Mouse (Mus musculus): ENCODE results near the gene Fam19a5.

Gene Fam19a5

GRCm38 (mm10) chr15:87726657-87727236 is 182.6 kb downstream of the Fam19a5 start:
- no peak for DNase-seq (ENCODE audit: low spot score)

DNA sequence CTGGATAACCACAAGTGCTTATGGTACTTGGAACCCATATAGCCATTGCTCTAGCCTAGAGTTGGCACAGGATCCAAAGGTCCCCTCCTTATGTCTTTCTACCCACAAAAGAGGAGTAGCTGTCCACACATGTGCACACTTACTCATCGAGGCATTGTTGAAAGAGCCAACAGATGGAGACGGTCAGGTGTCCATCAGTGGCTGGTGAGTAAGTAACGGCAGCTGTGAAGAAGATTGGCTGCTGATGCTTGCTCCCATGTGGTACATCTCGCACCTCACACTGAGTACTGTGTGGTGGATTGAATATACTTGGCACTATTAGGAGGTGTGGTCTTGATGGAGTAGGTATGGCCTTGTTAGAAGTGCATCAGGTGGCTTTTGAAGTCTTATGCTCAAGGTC is 192.2 kb downstream of the Fam19a5 start:
- DNase-seq (ENCODE audit: low spot score), result no peak

DNA sequence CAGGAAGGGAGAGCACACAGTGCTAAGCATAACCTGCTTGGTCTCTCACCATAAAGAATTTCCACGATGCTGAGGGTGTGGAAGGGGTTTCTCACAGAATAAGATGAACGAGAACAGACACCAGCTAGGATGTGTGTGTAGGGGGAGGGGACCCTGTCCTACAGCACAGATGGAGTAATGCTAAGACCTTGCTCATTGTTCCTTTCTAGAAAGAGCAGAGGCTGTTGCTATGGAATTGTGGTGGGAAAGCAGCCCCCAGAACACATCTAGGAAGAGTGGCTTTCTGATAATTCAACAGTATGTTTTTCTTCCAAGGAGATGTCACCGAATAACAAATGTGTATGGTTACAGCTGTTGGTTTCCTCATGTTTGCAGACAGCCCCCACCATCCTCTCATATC is 211.4 kb downstream of the Fam19a5 start:
- no peak for DNase-seq (ENCODE audit: low spot score)

- DNase-seq (ENCODE audit: low spot score), result no peak
Observed at GRCm38 (mm10) chr15:87765876-87766275, 221.8 kb downstream of the Fam19a5 start.

- no peak for DNase-seq (ENCODE audit: low spot score)
Observed at GRCm38 (mm10) chr15:87773955-87774354, 229.9 kb downstream of the Fam19a5 start.

GRCm38 (mm10) chr15:87783331-87783730 is 239.2 kb downstream of the Fam19a5 start:
- no peak for DNase-seq (ENCODE audit: low spot score)

DNA sequence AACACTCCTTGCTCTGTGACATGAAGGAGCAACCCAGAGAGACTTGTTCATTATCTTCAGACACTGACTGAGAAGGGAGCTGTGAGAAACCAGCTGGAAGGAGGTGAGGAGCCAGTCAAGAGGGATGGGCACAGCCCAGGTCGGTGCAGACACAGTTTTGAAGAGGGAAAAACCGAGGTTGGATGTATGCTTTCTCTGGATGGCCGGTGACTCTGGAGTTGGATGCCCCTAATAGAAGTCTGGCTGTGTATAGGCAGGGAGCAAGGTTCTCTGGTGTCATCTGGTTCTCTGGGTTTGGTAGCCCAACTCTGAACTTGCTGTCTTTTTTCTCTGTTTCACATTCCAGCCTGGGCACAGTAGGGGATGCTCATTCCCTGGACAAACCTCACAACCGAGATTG is 245.6 kb downstream of the Fam19a5 start:
- DNase-seq (ENCODE audit: low spot score), result no peak

GRCm38 (mm10) chr15:87793661-87794060 is 249.6 kb downstream of the Fam19a5 start:
- no peak for DNase-seq (ENCODE audit: low spot score)

- no peak for DNase-seq (ENCODE audit: low spot score)
Observed at GRCm38 (mm10) chr15:87796571-87796970, 252.5 kb downstream of the Fam19a5 start.
